Mouse (Mus musculus): Measurements from ENCODE around the gene Mapk6.
A peak's percentile ranks its signal among the peaks of the same experiment; 100 is the strongest.

DNA sequence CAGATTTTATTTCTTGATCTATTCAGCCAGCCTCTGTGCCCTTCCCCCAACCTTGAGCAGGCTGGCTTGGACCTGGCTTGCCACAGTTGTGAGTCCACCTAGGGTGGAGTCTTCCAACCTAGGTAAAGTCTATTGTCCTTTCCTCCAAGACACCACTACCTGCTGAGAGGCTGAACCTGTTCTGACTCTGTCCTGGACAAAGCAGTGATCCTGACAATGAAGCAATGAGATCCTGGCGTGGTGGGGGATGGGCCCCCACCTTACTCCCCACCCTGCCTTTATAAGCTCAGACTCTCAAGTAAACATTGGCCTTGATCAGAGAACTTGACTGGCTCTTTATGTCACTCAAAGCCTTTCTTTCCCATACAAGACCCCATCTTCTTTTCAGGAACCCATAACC, 33.4 kb downstream of the Mapk6 start:
- TF ChIP-seq CTCF (conservative IDR thresholded peaks at IDR 0.05; ENCODE audit: low read length) (no peak; the same call in 1 of the 2 replicates), NANOG (IDR thresholded peaks at IDR 0.05; ENCODE audit: borderline replicate concordance, low read length) (peak; percentile 70), POU5F1 (IDR thresholded peaks at IDR 0.05; ENCODE audit: borderline replicate concordance, low read length) (no peak)

All from E14TG2a.4 (cell line).